ENCODE assay signal across 8 mouse cellular contexts in the genomic region with DNA sequence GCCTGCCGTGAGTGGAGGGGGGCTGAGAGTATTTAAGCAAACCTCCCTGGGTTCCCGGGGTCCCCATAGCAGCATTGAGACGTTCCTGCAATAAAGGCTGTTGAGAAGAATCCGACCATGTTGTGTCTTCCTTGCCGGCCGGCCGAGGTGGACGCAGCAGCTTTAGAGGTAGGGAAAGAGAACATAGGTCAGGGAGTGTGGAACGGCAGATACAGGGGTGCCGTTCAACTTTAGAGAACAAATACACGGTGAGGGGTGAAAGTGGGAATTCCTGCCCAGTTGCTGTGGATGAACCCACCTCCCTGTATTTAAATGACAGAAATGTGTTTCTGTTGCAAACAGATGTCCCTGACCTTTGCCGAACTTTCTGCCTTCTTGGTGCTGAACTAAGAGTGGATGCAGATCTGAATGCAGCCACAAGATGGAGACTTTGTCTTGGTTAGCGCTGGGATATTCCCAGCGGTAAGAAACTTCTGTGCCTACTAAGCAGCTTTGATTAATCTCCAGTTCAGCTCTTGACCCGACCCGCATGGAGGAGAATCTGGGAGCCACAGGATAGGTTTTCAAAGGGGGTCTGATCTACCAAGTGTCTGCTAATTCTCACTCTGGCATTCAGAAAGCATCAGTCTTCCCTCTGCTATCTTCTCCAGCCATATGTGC. TPM values are rescaled to one million over a fixed set of nuclear protein-coding genes. Genes with fewer than 3 reads are reported as not detected.
DNase-seq lines count a peak whose midpoint lies in the region.

No protein-coding gene starts in this region.

- H3K9me3 ChIP-seq in heart, embryonic 10.5 days = no peaks in the 10 kb centered on the region

- DNase-seq in heart, adult 11 months = peak; percentile 86
- DNase-seq in heart, embryonic 10.5 days (ENCODE audit: low spot score) = no peak
- peak; percentile 65 for DNase-seq in 416B (ENCODE audit: low read depth)
- DNase-seq in T-cell, adult 2 months (ENCODE audit: low spot score) = peak; percentile 47
- peak; percentile 79 for DNase-seq in embryo, embryonic 10.5 days (ENCODE audit: low spot score)
- peak; percentile 72 for DNase-seq in kidney, adult 9 months
- peak; percentile 60 for DNase-seq in lung, postnatal 36 days
- peak; percentile 59 for DNase-seq in testis, postnatal 10 days (ENCODE audit: low spot score)

- 47% methylated on average over 16 of the region's 16 CpGs for WGBS in heart, embryonic 10.5 days

- no peaks in the 10 kb centered on the region for H3K36me3 ChIP-seq in heart, embryonic 10.5 days

- H3K4me1 ChIP-seq in heart, embryonic 10.5 days = no peaks in the 10 kb centered on the region

- no peak overlapping the region for H3K27ac ChIP-seq in heart, embryonic 10.5 days

- H3K27me3 ChIP-seq in heart, embryonic 10.5 days (ENCODE audit: insufficient read depth, poor library complexity, severe bottlenecking) = no peaks in the 10 kb centered on the region

- H3K4me3 ChIP-seq in heart, embryonic 10.5 days = no peak overlapping the region

RNA-seq across cellular contexts. Expression of gene Tmc3, which starts 16.8 kb away (rescaled TPM):
- 0.21 and 0.35 TPM in 2 replicates for polyA plus RNA-seq in heart, embryonic 10.5 days (2016; fragmentation: Nextera tagmentation; extraction: Ambion mirVana)
